Mouse (Mus musculus) limb, embryonic 12.5 days (tissue): ENCODE results near the gene Hist1h2bq. TPM values are rescaled to one million over a fixed set of nuclear protein-coding genes. Genes with fewer than 3 reads are reported as not detected.
"Not testable (repeated sequence)": the region's sequence is repeated elsewhere in the genome, so short reads cannot be mapped to it uniquely, and the experiment has no call there.

Experiments used
- ATAC-seq: fragments of 200-750 bp; cut with Nextera tagmentation; 2 replicates; pipeline ENCODE4 v1.8.0; 2017; ENCODE audit warnings: low read depth, moderate TSS enrichment; ENCODE audit not compliant: insufficient number of reproducible peaks, insufficient read depth, low FRiP score, low TSS enrichment
- H3K27ac ChIP-seq: fragments of 300-500 bp; sonication (generic); 2 replicates; pipeline ENCODE4 v1.5.1; 2016; ENCODE audit warnings: mild to moderate bottlenecking, moderate library complexity
- H3K27me3 ChIP-seq: fragments of 300-500 bp; sonication (generic); 2 replicates; pipeline ENCODE4 v1.6.1; 2016; ENCODE audit warnings: mild to moderate bottlenecking, moderate library complexity
- H3K36me3 ChIP-seq: fragments of 300-500 bp; sonication (generic); 2 replicates; pipeline ENCODE4 v1.6.1; 2016; ENCODE audit warnings: mild to moderate bottlenecking, moderate library complexity
- H3K4me1 ChIP-seq: fragments of 300-500 bp; sonication (generic); replicated peaks from 2 replicates; pipeline ENCODE4 v1.6.1; 2016
- H3K4me2 ChIP-seq: fragments of 300-500 bp; sonication (generic); 2 replicates; pipeline ENCODE4 v1.6.1; 2016; ENCODE audit warnings: mild to moderate bottlenecking, moderate library complexity
- H3K4me3 ChIP-seq: fragments of 300-500 bp; sonication (generic); replicated peaks from 2 replicates; pipeline ENCODE4 v1.5.1; 2016; ENCODE audit warnings: mild to moderate bottlenecking
- H3K9ac ChIP-seq: fragments of 300-500 bp; sonication (generic); replicated peaks from 2 replicates; pipeline ENCODE4 v1.6.1; 2016; ENCODE audit warnings: mild to moderate bottlenecking, moderate library complexity
- H3K9me3 ChIP-seq: fragments of 300-500 bp; sonication (generic); 2 replicates; pipeline ENCODE4 v1.6.1; 2016; ENCODE audit warnings: mild to moderate bottlenecking, moderate library complexity
- WGBS: fragments of 180-500 bp; shearing (Covaris S2); methylation state at CpG from one replicate; pipeline ENCODE4 v1.1.7; 2016; 5-methylcytosine and 5-hydroxymethylcytosine counted together
- polyA plus RNA-seq: library from polyadenylated mRNA; unstranded; fragments of >200 nt; fragmentation: Nextera tagmentation; extraction: Ambion mirVana; gene quantifications from 2 replicates; pipeline ENCODE4 v1.2.1, GENCODE M21; 2016

Hist1h2bq gene
- polyA plus RNA-seq, 1 experiment from 2014 or later = 45.0 TPM

DNA sequence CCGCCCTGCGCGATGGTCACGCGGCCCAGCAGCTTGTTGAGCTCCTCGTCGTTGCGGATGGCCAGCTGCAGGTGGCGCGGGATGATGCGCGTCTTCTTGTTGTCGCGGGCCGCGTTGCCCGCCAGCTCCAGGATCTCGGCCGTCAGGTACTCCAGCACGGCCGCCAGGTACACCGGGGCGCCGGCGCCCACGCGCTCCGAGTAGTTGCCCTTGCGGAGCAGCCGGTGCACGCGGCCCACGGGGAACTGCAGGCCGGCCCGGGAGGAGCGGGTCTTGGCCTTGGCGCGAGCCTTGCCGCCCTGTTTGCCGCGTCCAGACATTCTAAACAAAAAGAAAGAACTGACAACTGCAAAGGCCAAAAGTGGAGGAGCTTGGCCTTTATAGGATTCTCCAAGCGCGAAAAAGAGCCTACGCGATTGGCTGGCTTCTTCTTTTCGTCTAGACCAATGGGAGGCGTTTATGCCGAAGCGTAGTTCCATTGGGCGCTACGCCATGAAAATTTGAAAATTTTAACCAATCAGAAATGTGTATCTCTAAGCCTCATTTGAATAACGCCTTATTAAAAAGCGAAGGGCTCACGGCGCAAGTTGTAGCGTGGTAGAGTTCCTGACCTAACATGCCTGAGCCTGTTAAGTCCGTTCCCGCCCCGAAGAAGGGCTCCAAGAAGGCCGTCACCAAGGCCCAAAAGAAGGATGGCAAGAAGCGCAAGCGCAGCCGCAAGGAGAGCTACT lies 22.9 kb downstream of the Hist1h2bq start, which contains the start of the genes Hist1h2an and Hist1h2bp:
TSS of gene Hist1h2an (minus strand) at position 320 of the 731 bp plus-strand sequence.
TSS of gene Hist1h2bp (plus strand) at position 563 of the 731 bp plus-strand sequence.
- H3K27ac ChIP-seq = peak within 1 kb of the TSS; percentile 93
- 1% methylated on average over 41 of the region's 63 CpGs for WGBS
- H3K9ac ChIP-seq = peak within 1 kb of the TSS; percentile 52
- peak within 1 kb of the TSS; percentile 35 for H3K4me3 ChIP-seq
- not testable (repeated sequence) for H3K27me3 ChIP-seq, H3K36me3 ChIP-seq, H3K9me3 ChIP-seq
- peaks cover 37% of the 10 kb centered on the region for H3K4me1 ChIP-seq
- peak; percentile 96 for ATAC-seq
- H3K4me2 ChIP-seq = peak within 1 kb of the TSS; percentile 51

DNA sequence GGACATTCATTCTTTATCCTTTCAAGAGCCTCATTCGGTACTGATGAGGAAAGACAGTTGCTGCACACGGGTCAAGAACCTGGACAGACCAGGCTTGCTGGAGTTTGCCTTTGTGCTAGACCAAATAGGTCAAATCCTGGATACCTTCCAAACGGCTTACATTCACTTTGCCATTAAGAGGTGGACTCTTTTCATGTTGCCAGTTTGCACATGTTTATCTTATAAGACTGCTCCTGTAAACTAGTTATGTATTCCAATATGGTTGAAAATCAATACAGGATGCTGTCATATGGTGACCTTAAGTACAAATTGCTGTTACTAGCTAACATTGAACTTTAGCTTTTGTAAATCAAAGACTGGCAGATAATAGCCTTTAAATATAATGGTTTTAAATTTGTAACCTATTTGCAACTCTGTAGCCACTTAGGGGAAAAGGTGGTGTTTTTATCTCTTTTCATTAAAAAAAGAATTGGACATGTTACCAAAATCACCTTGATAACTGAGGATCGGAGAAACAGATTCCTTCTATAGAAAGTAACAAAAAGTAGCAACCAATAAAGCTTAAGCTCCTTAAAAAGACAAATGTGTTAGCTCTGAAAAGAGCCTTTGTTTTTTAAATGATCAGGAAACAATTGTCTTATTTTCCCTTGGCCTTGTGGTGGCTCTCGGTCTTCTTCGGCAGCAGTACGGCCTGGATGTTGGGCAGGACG lies 23.7 kb downstream of the Hist1h2bq start:
- H3K9me3 ChIP-seq = no peaks in the 10 kb centered on the region
- H3K27ac ChIP-seq = peak overlapping the region; percentile 93
- H3K4me2 ChIP-seq = peak overlapping the region; percentile 51
- no peaks in the 10 kb centered on the region for H3K27me3 ChIP-seq
- H3K4me1 ChIP-seq = peaks cover 38% of the 10 kb centered on the region
- H3K9ac ChIP-seq = peak overlapping the region; percentile 52
- no peaks in the 10 kb centered on the region for H3K36me3 ChIP-seq
- peak overlapping the region; percentile 35 for H3K4me3 ChIP-seq
- WGBS = 6% methylated on average over 8 of the region's 8 CpGs
- ATAC-seq = no peak

DNA sequence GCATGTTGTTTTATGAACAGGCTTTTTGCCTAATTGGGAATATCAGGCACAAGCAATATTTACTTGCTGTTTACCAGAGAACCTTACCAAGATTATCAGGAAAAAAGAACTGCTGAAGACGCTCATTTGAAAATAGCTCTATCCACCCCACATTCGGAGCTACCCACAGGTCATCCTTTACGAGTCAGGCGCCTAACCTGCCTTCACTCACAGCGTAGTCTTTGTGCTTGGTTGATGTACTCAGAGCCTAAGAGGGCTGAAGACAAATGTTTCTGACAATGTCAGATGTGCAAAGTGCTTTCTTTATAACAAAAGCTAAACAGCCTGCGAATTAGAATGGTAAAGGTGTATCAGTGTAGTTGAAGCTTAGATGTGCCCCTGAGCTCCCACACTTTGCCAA lies 25.7 kb downstream of the Hist1h2bq start:
- 26% methylated on average over 6 of the region's 6 CpGs for WGBS

DNA sequence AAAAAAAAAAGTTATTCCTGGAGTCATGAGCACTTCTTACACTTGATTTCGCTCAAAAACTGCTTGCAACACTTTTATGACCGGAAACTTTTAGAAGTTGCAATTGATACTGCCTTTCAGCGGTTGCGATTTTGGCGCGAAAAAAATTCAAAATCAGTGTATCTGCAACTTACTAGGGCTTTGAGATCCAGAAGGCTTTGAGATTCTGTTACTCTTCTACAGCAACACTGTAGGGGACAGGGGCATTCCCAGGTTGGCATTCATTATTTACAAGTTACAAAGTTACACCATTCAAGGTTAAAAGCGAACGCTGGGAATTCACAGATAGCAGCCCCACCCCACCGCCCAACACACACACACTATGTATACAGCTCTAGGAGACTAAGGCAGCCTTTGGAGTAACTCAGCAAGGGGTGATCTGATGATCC lies 26.2 kb downstream of the Hist1h2bq start:
- H3K9ac ChIP-seq = peak overlapping the region; percentile 53
- no peaks in the 10 kb centered on the region for H3K36me3 ChIP-seq
- H3K4me2 ChIP-seq = peak overlapping the region; percentile 65
- H3K4me1 ChIP-seq = peaks cover 44% of the 10 kb centered on the region
- no peak for ATAC-seq
- WGBS = 2% methylated on average over 9 of the region's 9 CpGs
- peak overlapping the region; percentile 92 for H3K27ac ChIP-seq
- no peaks in the 10 kb centered on the region for H3K9me3 ChIP-seq
- H3K27me3 ChIP-seq = no peaks in the 10 kb centered on the region
- H3K4me3 ChIP-seq = peak overlapping the region; percentile 44

More for the DNA sequence above, 25.7 kb downstream of the Hist1h2bq start:
- peak overlapping the region; percentile 65 for H3K4me2 ChIP-seq
- no peak for ATAC-seq
- peaks cover 44% of the 10 kb centered on the region for H3K4me1 ChIP-seq
- H3K36me3 ChIP-seq = no peaks in the 10 kb centered on the region
- H3K9me3 ChIP-seq = no peaks in the 10 kb centered on the region
- H3K9ac ChIP-seq = peak overlapping the region; percentile 53
- H3K27ac ChIP-seq = peak overlapping the region; percentile 92
- H3K27me3 ChIP-seq = no peaks in the 10 kb centered on the region
- peak overlapping the region; percentile 44; the same call in 1 of the 2 replicates for H3K4me3 ChIP-seq

DNA sequence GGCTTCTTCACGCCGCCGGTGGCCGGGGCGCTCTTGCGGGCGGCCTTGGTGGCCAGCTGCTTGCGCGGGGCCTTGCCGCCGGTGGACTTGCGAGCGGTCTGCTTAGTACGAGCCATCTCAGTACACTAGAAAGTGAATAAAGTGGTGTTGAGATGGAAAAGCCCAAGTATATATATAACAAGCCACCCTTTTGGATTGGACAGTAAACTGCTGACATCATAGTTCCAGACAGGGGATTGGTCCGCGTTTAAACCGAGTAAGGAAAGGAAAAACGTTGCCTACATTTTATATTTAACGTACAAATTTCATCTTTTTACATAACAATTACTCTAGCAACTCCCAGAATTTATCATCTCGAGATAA lies 26.8 kb downstream of the Hist1h2bq start, which contains the start of gene Hist1h3i:
TSS of gene Hist1h3i (minus strand) at position 116 of the 363 bp plus-strand sequence.
- peak within 1 kb of the TSS; percentile 44 for H3K4me3 ChIP-seq
- H3K36me3 ChIP-seq = no peaks in the 10 kb centered on the region
- WGBS = 0% methylated on average over 18 of the region's 20 CpGs
- no peaks in the 10 kb centered on the region for H3K9me3 ChIP-seq
- H3K27ac ChIP-seq = peak within 1 kb of the TSS; percentile 92
- peak within 1 kb of the TSS; percentile 74 for H3K9ac ChIP-seq
- H3K4me2 ChIP-seq = peak within 1 kb of the TSS; percentile 65
- peak; percentile 53 for ATAC-seq
- H3K27me3 ChIP-seq = no peaks in the 10 kb centered on the region
- H3K4me1 ChIP-seq = peaks cover 42% of the 10 kb centered on the region

DNA sequence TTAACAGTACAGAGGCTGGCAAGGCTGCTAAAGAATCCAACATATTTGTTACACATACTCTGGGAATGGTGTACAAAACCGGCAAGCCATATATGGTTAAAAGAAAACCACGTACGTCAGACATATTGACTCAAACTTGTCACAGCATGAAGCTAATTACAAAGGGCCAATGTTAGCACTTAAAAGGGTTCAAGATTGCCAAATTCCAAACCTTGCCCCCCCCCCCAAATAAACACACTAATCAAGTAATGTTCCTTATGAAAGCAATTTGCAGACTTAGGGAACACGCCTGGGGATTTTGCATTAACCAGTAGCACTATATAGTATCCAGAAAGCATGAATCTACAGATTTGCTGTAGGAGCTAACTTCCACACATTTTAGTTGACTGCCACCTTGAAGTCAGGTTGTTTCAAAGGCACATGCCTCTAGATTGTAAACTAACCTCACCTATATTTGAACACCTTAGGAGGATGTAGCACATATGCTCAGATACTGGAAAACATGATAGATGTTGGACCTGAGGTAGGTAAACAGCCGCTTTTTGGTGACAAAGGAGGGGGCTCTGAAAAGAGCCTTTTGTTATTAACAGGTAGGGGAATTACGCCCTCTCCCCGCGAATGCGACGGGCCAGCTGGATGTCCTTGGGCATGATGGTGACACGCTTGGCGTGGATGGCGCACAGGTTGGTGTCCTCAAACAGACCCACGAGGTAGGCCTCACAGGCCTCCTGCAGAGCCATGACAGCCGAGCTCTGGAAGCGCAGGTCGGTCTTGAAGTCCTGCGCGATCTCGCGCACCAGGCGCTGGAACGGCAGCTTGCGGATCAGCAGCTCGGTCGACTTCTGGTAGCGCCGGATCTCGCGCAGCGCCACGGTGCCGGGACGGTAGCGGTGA lies 27.4 kb downstream of the Hist1h2bq start:
- H3K36me3 ChIP-seq, ATAC-seq, H3K27me3 ChIP-seq, H3K9me3 ChIP-seq: not testable (repeated sequence)
- WGBS = 1% methylated on average over 15 of the region's 35 CpGs
- Histone ChIP-seq H3K4me3 (peak overlapping the region; percentile 44), H3K27ac (peak overlapping the region; percentile 92), H3K9ac (peak overlapping the region; percentile 74), H3K4me2 (peak overlapping the region; percentile 65), H3K4me1 (peaks cover 41% of the 10 kb centered on the region)

DNA sequence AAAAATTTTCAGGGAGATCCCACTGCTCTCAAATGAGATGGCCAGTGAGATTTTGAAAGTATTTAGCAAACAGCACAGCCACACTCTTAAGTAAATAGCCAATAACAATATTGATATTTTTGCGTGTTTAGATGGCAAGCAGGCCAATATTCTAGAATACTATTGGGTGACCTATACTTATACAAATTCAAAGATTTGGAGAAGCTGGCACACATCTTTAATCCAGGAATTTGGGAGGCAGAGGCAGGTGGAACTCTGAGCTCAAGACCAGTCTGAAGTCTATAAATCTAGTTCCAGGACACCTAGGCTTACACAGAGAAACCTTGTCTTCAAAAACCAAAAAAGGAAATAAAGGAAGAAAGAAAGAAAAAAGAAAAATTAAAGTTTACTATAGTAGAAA lies 28.4 kb downstream of the Hist1h2bq start:
- Histone ChIP-seq H3K9ac (no peak overlapping the region), H3K4me2 (peak overlapping the region; percentile 19; the same call in 1 of the 2 replicates), H3K9me3 (no peaks in the 10 kb centered on the region), H3K4me3 (no peak overlapping the region), H3K27ac (peak overlapping the region; percentile 53; the same call in 1 of the 2 replicates), H3K27me3 (no peaks in the 10 kb centered on the region), H3K36me3 (no peaks in the 10 kb centered on the region), H3K4me1 (peaks cover 41% of the 10 kb centered on the region)
- 95% methylated on average over 1 of the region's 1 CpGs for WGBS
- ATAC-seq = no peak

DNA sequence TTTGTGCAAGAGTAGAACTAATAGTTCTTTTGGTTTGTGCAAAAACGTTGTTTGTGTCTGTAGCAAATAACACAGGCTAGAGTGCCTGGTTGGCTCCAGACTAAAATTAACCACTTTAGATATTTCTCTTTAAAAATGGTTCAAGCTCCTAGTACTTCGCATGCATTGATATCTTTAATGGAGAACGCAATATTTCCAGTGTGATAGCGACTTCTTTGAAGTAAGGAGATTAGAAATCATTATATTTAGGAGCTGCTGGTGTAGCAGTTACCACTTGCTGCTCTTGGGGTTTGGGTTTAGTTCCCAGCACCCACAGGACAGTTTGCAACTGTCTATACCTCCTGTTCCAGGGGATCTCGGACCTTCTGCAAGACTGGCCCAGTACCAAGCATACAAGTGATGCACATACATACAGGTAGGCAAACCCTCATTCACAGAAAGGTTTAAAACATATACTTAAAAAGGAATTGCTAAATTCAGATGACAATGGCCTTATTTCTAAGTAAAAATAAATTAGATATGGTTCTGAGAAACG lies 28.9 kb downstream of the Hist1h2bq start:
- Histone ChIP-seq H3K36me3 (no peaks in the 10 kb centered on the region), H3K27me3 (no peaks in the 10 kb centered on the region), H3K4me1 (peaks cover 38% of the 10 kb centered on the region), H3K9ac (no peak overlapping the region), H3K4me3 (peak overlapping the region; percentile 59; the same call in 1 of the 2 replicates), H3K27ac (peak overlapping the region; percentile 99), H3K9me3 (no peaks in the 10 kb centered on the region), H3K4me2 (peak overlapping the region; percentile 92)
- no peak for ATAC-seq
- 47% methylated on average over 6 of the region's 6 CpGs for WGBS

DNA sequence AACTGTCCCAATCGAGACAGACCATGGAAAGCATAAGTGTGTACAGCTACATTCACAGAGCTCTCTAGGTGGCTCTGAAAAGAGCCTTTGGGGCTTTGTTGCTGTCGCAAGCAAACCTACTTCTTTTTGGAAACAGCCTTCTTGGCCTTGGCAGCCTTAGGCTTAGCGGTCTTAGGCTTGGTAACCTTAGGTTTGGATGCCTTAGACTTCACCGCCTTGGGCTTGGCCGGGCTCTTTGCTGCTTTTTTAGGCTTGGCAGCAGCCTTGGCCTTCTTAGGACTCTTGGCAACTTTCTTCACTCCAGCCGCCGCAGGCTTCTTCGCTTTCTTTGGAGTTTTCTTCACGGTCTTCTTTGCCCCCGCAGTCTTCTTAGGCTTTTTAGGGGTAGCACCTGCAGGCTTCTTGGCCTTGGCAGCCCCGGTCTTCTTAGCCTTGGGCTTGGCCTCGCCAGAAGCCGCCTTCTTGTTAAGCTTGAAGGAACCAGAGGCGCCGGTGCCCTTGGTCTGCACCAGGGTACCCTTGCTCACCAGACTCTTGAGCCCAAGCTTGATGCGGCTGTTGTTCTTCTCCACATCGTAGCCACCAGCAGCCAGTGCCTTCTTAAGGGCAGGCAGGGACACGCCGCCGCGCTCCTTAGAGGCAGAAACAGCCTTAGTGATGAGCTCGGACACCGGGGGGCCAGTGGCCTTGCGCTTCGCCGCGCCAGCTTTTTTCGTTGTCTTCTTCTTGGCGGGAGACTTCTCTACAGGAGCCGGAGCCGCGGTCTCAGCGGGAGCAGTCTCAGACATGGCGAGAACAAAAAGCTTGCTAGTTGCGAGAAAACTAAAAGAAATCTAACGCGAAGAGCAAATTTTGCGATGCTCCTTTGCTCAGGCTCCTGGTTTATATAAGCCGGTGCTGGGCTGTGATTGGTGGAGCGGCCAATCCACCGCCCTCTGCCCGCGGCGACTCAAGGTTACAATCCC lies 29.9 kb downstream of the Hist1h2bq start, which contains the start of gene Hist1h1b:
TSS of gene Hist1h1b (minus strand) at position 859 of the 965 bp plus-strand sequence.
- H3K27me3 ChIP-seq = no peaks in the 10 kb centered on the region
- H3K9me3 ChIP-seq = no peaks in the 10 kb centered on the region
- H3K4me2 ChIP-seq = peak within 1 kb of the TSS; percentile 92
- no peaks in the 10 kb centered on the region for H3K36me3 ChIP-seq
- peaks cover 31% of the 10 kb centered on the region for H3K4me1 ChIP-seq
- peak within 1 kb of the TSS; percentile 99 for H3K27ac ChIP-seq
- WGBS = under 1% methylated on average over 44 of the region's 44 CpGs
- ATAC-seq = peak; percentile 11
- H3K4me3 ChIP-seq = peak within 1 kb of the TSS; percentile 59
- peak within 1 kb of the TSS; percentile 83 for H3K9ac ChIP-seq
